Mouse (Mus musculus) central nervous system, embryonic 11.5 days (tissue): Measurements from ENCODE around the gene Vps29. TPM values are rescaled to one million over a fixed set of nuclear protein-coding genes. Genes with fewer than 3 reads are reported as not detected.

Source experiments
- polyA plus RNA-seq: library from polyadenylated mRNA; depleted of rRNA; stranded (reverse); fragments of >200 nt; gene quantifications from 2 replicates; pipeline ENCODE4 v1.2.3, GENCODE M21; 2012; rRNA removed

Vps29 gene
- 88.1 and 118 TPM in 2 replicates for polyA plus RNA-seq

GRCm38 (mm10) chr5:122353807-122354491 is at the start of gene Vps29, which contains the start of gene Rad9b:
TSS of gene Vps29 (plus strand) at chr5:122354369.
TSS of gene Rad9b (minus strand) at chr5:122354233.

GRCm38 (mm10) chr5:122371591-122372191 is 17.5 kb downstream of the Vps29 start, which contains the start of gene Gpn3:
TSS of gene Gpn3 (plus strand) at chr5:122371876.

GRCm38 (mm10) chr5:122372192-122372769 is 18.1 kb downstream of the Vps29 start, which contains the start of gene Fam216a:
TSS of gene Fam216a (minus strand) at chr5:122372364.

GRCm38 (mm10) chr5:122391786-122392180 is 37.6 kb downstream of the Vps29 start, which contains the start of gene Arpc3:
TSS of gene Arpc3 (plus strand) at chr5:122391878.

Other genes with a start within 250 kb of the Vps29 start
- 0.06 TPM in 1 of 2 replicates, not detected in the other for gene Ccdc63, start 213.5 kb upstream of the Vps29 start, polyA plus RNA-seq
- 365 and 385 TPM in 2 replicates for gene Ppp1cc, start 196.1 kb upstream of the Vps29 start, polyA plus RNA-seq
- 6.6 and 8.2 TPM in 2 replicates for gene Hvcn1, start 147.6 kb upstream of the Vps29 start, polyA plus RNA-seq
- 23.3 and 29.6 TPM in 2 replicates for gene Tctn1, start 89.9 kb upstream of the Vps29 start, polyA plus RNA-seq
- gene Pptc7, start 70.0 kb upstream of the Vps29 start, polyA plus RNA-seq: 12.5 and 13.1 TPM in 2 replicates
- 12.2 and 16.5 TPM in 2 replicates for gene Rad9b, start 136 bp upstream of the Vps29 start, polyA plus RNA-seq
- 60.6 and 60.7 TPM in 2 replicates for gene Gpn3, start 17.5 kb downstream of the Vps29 start, polyA plus RNA-seq
- gene Fam216a, start 18.0 kb downstream of the Vps29 start, polyA plus RNA-seq: 84.8 and 92.8 TPM in 2 replicates
- 236 and 238 TPM in 2 replicates for gene Arpc3, start 37.5 kb downstream of the Vps29 start, polyA plus RNA-seq
- 57.4 and 57.8 TPM in 2 replicates for gene Anapc7, start 67.3 kb downstream of the Vps29 start, polyA plus RNA-seq
- 106 and 110 TPM in 2 replicates for gene Atp2a2, start 147.9 kb downstream of the Vps29 start, polyA plus RNA-seq